Mouse (Mus musculus) testis, postnatal 14 days (tissue): ENCODE measurements around the gene Dnah6.
A peak's percentile ranks its signal among the peaks of the same experiment; 100 is the strongest.

ENCODE experiments used
- DNase-seq: peaks from one replicate; pipeline ENCODE4 v3.0.0; 2021; ENCODE audit warnings: low spot score

The Dnah6 gene

GRCm38 (mm10) chr6:73221189-73221957 lies at the start of gene Dnah6:
Gene Dnah6, minus strand, starts transcription at chr6:73221651.
- DNase-seq = peak; percentile 90

- DNase-seq = no peak
Observed at GRCm38 (mm10) chr6:73269374-73269773, 47.9 kb upstream of the Dnah6 start.

- DNase-seq = no peak
Observed at GRCm38 (mm10) chr6:73267738-73268311, 46.4 kb upstream of the Dnah6 start.

- no peak for DNase-seq
Observed at GRCm38 (mm10) chr6:73264801-73265200, 43.4 kb upstream of the Dnah6 start.

- DNase-seq = no peak
Observed at GRCm38 (mm10) chr6:73260110-73260509, 38.7 kb upstream of the Dnah6 start.

- DNase-seq = no peak
Observed at GRCm38 (mm10) chr6:73257068-73257467, 35.6 kb upstream of the Dnah6 start.

DNA sequence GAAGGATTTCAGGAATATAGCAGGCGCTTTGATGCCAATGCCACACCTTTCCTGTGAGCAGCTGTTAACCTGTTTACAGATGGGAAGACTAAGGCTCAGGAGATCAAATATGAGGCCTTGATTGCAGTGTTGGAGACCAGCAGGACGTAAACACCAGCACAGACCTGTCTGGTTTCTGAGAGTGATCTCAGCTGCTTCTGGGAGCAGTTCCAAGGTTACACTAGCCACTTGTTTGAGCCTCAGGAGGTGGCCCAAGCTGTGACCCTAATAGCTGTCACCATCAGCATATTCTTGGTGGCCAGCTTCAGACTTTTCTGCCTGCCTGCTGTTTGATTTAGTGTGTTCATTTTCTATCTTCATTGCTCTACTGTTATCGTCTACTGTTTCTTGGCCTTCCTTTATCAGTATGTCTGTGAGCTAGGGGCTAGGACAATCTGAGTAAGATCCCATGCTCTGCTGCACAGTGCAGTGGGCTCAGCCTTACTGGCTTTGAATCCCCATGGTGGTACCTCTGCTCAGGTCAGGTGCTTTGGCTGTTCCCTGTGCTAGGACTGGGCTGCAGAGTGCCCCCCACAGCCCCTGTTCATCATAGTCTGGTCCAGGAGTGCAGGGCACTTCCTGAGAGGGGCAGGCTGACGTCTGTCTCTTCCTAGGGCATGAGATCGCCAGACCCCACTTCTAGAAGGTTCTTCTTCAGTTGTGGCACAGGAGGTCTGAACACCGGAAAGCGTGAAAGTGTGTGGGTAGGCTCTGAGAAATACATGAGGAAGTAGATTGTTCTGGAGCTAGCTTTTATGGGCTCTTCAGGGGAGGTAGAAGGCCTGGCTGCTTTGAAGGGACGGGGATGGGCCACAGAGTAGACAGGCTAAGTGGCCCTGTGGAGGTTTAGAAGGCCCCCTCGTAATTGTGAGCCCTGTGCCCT lies 33.1 kb upstream of the Dnah6 start:
- no peak for DNase-seq

GRCm38 (mm10) chr6:73253584-73253983 lies 32.1 kb upstream of the Dnah6 start:
- DNase-seq = no peak

GRCm38 (mm10) chr6:73253006-73253405 lies 31.6 kb upstream of the Dnah6 start:
- no peak for DNase-seq

GRCm38 (mm10) chr6:73252396-73252795 lies 30.9 kb upstream of the Dnah6 start:
- DNase-seq = no peak

DNA sequence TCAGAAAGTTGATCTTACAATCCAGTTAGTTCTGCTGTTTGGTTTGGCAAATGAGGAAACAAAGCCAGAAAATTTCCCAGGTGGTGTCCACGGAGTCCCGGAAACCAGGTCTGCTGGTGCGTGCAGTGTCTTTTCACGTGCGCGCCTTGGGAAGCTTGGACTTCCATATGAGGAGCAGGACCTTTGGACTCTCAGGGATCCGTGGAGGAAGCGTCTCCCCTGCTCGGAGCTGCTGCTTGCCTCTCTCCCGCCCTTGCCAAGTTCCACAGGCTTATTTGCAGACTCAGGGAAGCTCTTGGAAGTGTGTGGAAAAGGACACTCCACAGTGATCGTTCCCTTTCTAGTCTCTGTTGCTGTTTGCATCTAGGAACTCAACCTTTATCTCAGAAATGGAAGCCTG lies 29.9 kb upstream of the Dnah6 start:
- DNase-seq = no peak

DNA sequence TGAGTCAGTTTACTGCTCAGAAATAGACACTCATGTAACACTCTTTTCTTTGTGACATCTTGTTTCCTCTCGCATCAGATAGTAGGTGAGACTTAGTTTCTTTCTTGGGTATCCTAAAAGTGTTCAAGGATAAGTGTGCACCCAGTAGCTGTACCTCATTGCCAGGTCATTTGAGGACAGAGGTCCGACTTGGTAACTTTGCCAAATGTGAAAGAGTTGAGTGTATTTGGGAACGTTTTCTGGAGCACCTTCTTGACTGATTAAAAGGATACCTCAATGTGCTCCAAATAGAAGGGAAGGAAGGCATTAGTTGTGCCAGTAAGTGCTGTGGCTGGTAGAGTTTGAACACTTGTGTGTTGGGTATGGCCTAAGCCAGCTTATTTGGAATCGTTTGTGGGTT lies 28.4 kb upstream of the Dnah6 start:
- peak; percentile 58 for DNase-seq

- DNase-seq = peak; percentile 21
Observed at GRCm38 (mm10) chr6:73249049-73249422, 27.6 kb upstream of the Dnah6 start.

- peak; percentile 87 for DNase-seq
Observed at GRCm38 (mm10) chr6:73248237-73249048, 27.0 kb upstream of the Dnah6 start, which contains the start of gene Suclg1. Gene Suclg1, plus strand, starts transcription at chr6:73248382.

DNA sequence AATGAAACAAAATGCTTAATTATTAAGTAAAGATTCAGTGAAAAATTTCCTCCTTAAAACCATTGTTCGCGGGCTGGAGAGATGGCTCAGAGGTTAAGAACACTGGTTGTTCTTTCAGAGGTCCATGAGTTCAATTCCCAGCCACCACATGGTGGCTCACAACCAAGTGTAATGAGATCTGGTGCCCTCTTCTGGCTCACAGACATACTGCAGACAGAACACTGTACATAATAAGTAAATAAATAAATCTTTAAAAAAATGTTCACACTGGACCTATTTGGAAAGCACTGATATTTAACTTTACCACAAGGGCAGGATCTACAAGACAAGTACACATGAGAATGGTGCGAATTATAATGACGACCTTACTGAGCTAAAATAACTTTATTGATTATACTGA lies 26.0 kb upstream of the Dnah6 start:
- DNase-seq = no peak

GRCm38 (mm10) chr6:73246821-73247220 lies 25.4 kb upstream of the Dnah6 start:
- DNase-seq = no peak

- DNase-seq = no peak
Observed at GRCm38 (mm10) chr6:73235650-73236049, 14.2 kb upstream of the Dnah6 start.

DNA sequence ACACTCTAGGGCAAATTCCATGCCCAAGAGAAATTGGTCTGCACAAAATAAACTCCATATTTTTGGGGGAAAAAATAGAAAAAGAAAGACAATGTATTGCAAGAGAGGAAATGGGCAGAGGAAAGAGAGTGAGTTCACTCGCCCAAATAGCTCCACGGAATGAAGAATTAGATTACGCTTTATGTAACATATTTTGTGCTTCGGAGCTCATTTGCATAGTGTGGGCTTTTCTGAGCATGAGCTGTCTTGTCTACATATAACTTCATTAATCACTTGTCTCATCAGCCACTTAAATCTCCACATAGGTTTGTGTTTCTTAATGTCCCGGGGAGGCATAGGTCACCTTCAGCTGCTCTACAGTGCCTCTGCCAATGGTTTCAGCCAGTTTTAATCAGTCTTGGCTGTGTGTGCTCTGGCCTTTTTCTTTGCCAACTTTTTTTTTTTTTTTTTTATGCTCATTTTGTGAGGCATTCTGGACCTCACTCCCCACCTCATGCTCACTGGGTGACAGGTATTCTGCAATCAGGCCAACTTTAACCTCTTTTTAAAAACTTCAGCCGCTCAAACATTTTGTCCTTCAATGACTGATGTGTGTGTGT lies 12.9 kb upstream of the Dnah6 start:
- no peak for DNase-seq

DNA sequence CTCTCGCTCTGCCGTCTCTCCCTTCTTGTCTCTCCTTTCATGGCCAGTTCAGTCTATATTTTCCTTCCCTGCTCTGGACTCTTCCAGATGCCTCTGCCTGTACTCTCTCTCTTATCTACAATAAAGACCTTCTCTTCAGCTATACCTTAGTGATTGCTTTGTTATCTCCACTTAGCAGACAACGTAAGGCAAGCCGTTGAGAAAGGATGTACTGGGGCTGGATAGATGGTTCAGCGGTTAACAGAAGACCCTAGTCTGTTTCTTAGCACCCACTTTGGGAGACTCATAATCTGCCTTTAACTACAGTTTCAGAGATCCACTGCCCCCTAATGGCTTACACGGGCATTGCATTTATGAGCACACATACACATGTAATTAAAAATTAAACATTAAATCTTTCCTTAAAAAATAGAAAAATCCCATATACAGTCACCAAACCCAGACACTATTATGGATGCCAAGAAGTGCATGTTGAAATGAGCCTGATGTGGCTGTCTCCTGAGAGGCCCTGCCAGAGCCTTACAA lies 11.8 kb upstream of the Dnah6 start:
- DNase-seq = no peak

GRCm38 (mm10) chr6:73232152-73232584 lies 10.7 kb upstream of the Dnah6 start:
- no peak for DNase-seq

GRCm38 (mm10) chr6:73228881-73229280 lies 7.4 kb upstream of the Dnah6 start:
- no peak for DNase-seq
